Mouse (Mus musculus) CH12.LX (cell line): ENCODE measurements around the gene Zfp523. TPM values are rescaled to one million over a fixed set of nuclear protein-coding genes. Genes with fewer than 3 reads are reported as not detected.

Experiments
- DNase-seq: peaks from one replicate; pipeline ENCODE4 v3.0.0-alpha.2; 2013; ENCODE audit errors: extremely low read depth
- H3K27ac ChIP-seq: 2 replicates; pipeline ENCODE4 v1.5.1; 2012; ENCODE audit warnings: low read depth, mild to moderate bottlenecking, control low read depth, moderate library complexity; ENCODE audit not compliant: insufficient read depth
- H3K27me3 ChIP-seq: replicated peaks from 2 replicates; pipeline ENCODE3; 2012; ENCODE audit warnings: inconsistent platforms
- H3K36me3 ChIP-seq, 2 experiments: replicated peaks in 1 of 2; 2 replicates each; pipeline versions ENCODE3 to v1.6.1; 2012; ENCODE audit warnings: inconsistent platforms in 1 of 2, low read length in 1 of 2, mild to moderate bottlenecking in 1 of 2, mixed read lengths in 1 of 2, moderate library complexity in 1 of 2; ENCODE audit not compliant: control insufficient read depth in 1 of 2, insufficient read depth in 1 of 2
- H3K4me1 ChIP-seq, 2 experiments: 2 replicates each; pipeline ENCODE4 v1.6.1; 2012; ENCODE audit warnings: inconsistent platforms in 1 of 2, moderate library complexity in 1 of 2; ENCODE audit not compliant: insufficient read depth in 2 of 2, control insufficient read depth in 1 of 2
- H3K4me2 ChIP-seq: 2 replicates; pipeline ENCODE4 v1.6.1; 2012; ENCODE audit warnings: low read depth, mild to moderate bottlenecking, control low read depth; ENCODE audit not compliant: poor library complexity, insufficient read depth, severe bottlenecking
- H3K4me3 ChIP-seq, 3 experiments: fragments of 150-350 bp in 1 of 3; sonication (generic) in 1 of 3; replicated peaks in 1 of 3; 2 replicates each; pipeline versions ENCODE3 to v1.5.1; 2011 to 2012; ENCODE audit warnings: low read depth in 2 of 3, low read length in 2 of 3, mild to moderate bottlenecking in 2 of 3, moderate library complexity in 2 of 3, control low read depth in 1 of 3, improper control_type of control experiment in 1 of 3, inconsistent platforms in 1 of 3, mixed read lengths in 1 of 3; ENCODE audit not compliant: poor library complexity in 1 of 3
- H3K79me2 ChIP-seq: replicated peaks from 2 replicates; pipeline ENCODE4 v1.6.1; 2012; ENCODE audit warnings: mild to moderate bottlenecking, moderate library complexity; ENCODE audit not compliant: control insufficient read depth, poor library complexity, insufficient read depth, severe bottlenecking; ENCODE audit errors: extremely low read depth
- H3K9ac ChIP-seq: 2 replicates; pipeline ENCODE4 v1.6.1; 2012; ENCODE audit warnings: low read depth, mild to moderate bottlenecking, control low read depth, moderate library complexity; ENCODE audit not compliant: insufficient read depth
- H3K9me3 ChIP-seq: replicated peaks from 2 replicates; pipeline ENCODE3; 2012; ENCODE audit warnings: low read length, inconsistent platforms, mixed read lengths
- BHLHE40 ChIP-seq: IDR thresholded peaks from 2 replicates; pipeline ENCODE4 v1.6.1; 2011; ENCODE audit warnings: mild to moderate bottlenecking, low read depth, low read length, improper control_type of control experiment
- CHD2 ChIP-seq: IDR thresholded peaks from 2 replicates; pipeline ENCODE4 v1.6.1; 2011; ENCODE audit warnings: low read length, improper control_type of control experiment
- CTCF ChIP-seq, 2 experiments: IDR thresholded peaks in 1 of 2; conservative IDR thresholded peaks in 1 of 2; 2 replicates each; pipeline ENCODE4 v1.5.1; 2011 to 2012; ENCODE audit warnings: low read depth in 2 of 2, low read length in 2 of 2, improper control_type of control experiment in 1 of 2, inconsistent platforms in 1 of 2, mild to moderate bottlenecking in 1 of 2, moderate library complexity in 1 of 2
- E2F4 ChIP-seq: IDR thresholded peaks from 2 replicates; pipeline ENCODE4 v1.6.1; 2011; ENCODE audit warnings: low read depth, low read length, improper control_type of control experiment; ENCODE audit not compliant: insufficient replicate concordance
- ETS1 ChIP-seq: conservative IDR thresholded peaks from 2 replicates; pipeline ENCODE4 v1.6.1; 2012; ENCODE audit warnings: low read depth, mild to moderate bottlenecking, inconsistent platforms, low read length, improper control_type of control experiment, moderate library complexity
- HCFC1 ChIP-seq: IDR thresholded peaks from 2 replicates; pipeline ENCODE4 v1.6.1; 2012; ENCODE audit warnings: low read depth, mild to moderate bottlenecking, inconsistent platforms, low read length, improper control_type of control experiment
- IRF4 ChIP-seq: IDR thresholded peaks from 2 replicates; pipeline ENCODE4 v1.6.1; 2014; ENCODE audit warnings: low read depth, mild to moderate bottlenecking, inconsistent platforms, low read length, improper control_type of control experiment
- JUN ChIP-seq: IDR thresholded peaks from 2 replicates; pipeline ENCODE4 v1.6.1; 2011; ENCODE audit warnings: low read depth, mild to moderate bottlenecking, low read length, improper control_type of control experiment, moderate library complexity; ENCODE audit not compliant: insufficient read depth
- KAT2A ChIP-seq: IDR thresholded peaks from 2 replicates; pipeline ENCODE4 v1.6.1; 2012; ENCODE audit warnings: low read length, improper control_type of control experiment, inconsistent platforms; ENCODE audit not compliant: insufficient replicate concordance
- MAFK ChIP-seq: IDR thresholded peaks from 2 replicates; pipeline ENCODE4 v1.6.1; 2011; ENCODE audit warnings: low read length, improper control_type of control experiment; ENCODE audit not compliant: insufficient replicate concordance
- MAX ChIP-seq: IDR thresholded peaks from 2 replicates; pipeline ENCODE4 v1.6.1; 2011; ENCODE audit warnings: low read length, improper control_type of control experiment
- MAZ ChIP-seq: IDR thresholded peaks from 2 replicates; pipeline ENCODE4 v1.6.1; 2012; ENCODE audit warnings: low read depth, mild to moderate bottlenecking, inconsistent platforms, low read length, improper control_type of control experiment, moderate library complexity
- MEF2A ChIP-seq: IDR thresholded peaks from 2 replicates; pipeline ENCODE4 v1.6.1; 2014; ENCODE audit warnings: low read depth, mild to moderate bottlenecking, inconsistent platforms, low read length, improper control_type of control experiment, borderline replicate concordance
- MXI1 ChIP-seq: IDR thresholded peaks from 2 replicates; pipeline ENCODE4 v1.6.1; 2011; ENCODE audit warnings: mild to moderate bottlenecking, low read depth, low read length, improper control_type of control experiment
- NELFE ChIP-seq: IDR thresholded peaks from 2 replicates; pipeline ENCODE4 v1.6.1; 2011; ENCODE audit warnings: low read depth, low read length, improper control_type of control experiment
- NRF1 ChIP-seq: IDR thresholded peaks from 2 replicates; pipeline ENCODE4 v1.6.1; 2014; ENCODE audit warnings: low read depth, mild to moderate bottlenecking, inconsistent platforms, low read length, improper control_type of control experiment, moderate library complexity
- POLR2A ChIP-seq: IDR thresholded peaks from 2 replicates; pipeline ENCODE4 v1.6.1; 2011; ENCODE audit warnings: low read depth, mild to moderate bottlenecking, improper control_type of control experiment, low read length
- POLR2AphosphoS2 ChIP-seq: IDR thresholded peaks from 2 replicates; pipeline ENCODE4 v1.6.1; 2011; ENCODE audit warnings: low read depth, low read length, improper control_type of control experiment
- RAD21 ChIP-seq: IDR thresholded peaks from 2 replicates; pipeline ENCODE4 v1.6.1; 2011; ENCODE audit warnings: low read depth, mild to moderate bottlenecking, low read length, improper control_type of control experiment, moderate library complexity
- RCOR1 ChIP-seq: conservative IDR thresholded peaks from 2 replicates; pipeline ENCODE4 v1.6.1; 2012; ENCODE audit warnings: low read depth, mild to moderate bottlenecking, inconsistent platforms, low read length, improper control_type of control experiment
- SIN3A ChIP-seq: IDR thresholded peaks from 2 replicates; pipeline ENCODE4 v1.6.1; 2012; ENCODE audit warnings: low read length, improper control_type of control experiment, inconsistent platforms
- SMC3 ChIP-seq: IDR thresholded peaks from 2 replicates; pipeline ENCODE4 v1.6.1; 2011; ENCODE audit warnings: low read depth, low read length, improper control_type of control experiment
- TBP ChIP-seq: conservative IDR thresholded peaks from 2 replicates; pipeline ENCODE4 v1.6.1; 2011; ENCODE audit warnings: low read depth, low read length, improper control_type of control experiment
- TCF12 ChIP-seq: IDR thresholded peaks from 2 replicates; pipeline ENCODE4 v1.6.1; 2014; ENCODE audit warnings: low read depth, mild to moderate bottlenecking, inconsistent platforms, low read length, improper control_type of control experiment
- USF1 ChIP-seq: IDR thresholded peaks from 2 replicates; pipeline ENCODE4 v1.6.1; 2014; ENCODE audit warnings: low read depth, mild to moderate bottlenecking, inconsistent platforms, low read length, improper control_type of control experiment
- USF2 ChIP-seq: conservative IDR thresholded peaks from 2 replicates; pipeline ENCODE4 v1.6.1; 2011; ENCODE audit warnings: low read depth, low read length, improper control_type of control experiment
- ZKSCAN1 ChIP-seq: IDR thresholded peaks from 2 replicates; pipeline ENCODE4 v1.6.1; 2012; ENCODE audit warnings: low read depth, inconsistent platforms, low read length, improper control_type of control experiment, borderline replicate concordance
- ZMIZ1 ChIP-seq: IDR thresholded peaks from 2 replicates; pipeline ENCODE4 v1.6.1; 2012; ENCODE audit warnings: low read depth, mild to moderate bottlenecking, inconsistent platforms, low read length, improper control_type of control experiment
- ZNF384 ChIP-seq: IDR thresholded peaks from 2 replicates; pipeline ENCODE4 v1.6.1; 2012; ENCODE audit warnings: low read depth, low read length, improper control_type of control experiment, inconsistent platforms
- dilution Hi-C: fragments of 300-500 bp; cut with MboI; formaldehyde crosslinking; loops from 2 replicates; pipeline ENCODE4 v1.14.3; 2020; ENCODE audit warnings: low sequenced_read_pairs; ENCODE audit not compliant: extremely low pct_unique_long_range_greater_than_20kb, extremely low pct_ligation_motif_present
- in situ Hi-C: fragments of 300-500 bp; cut with MboI; formaldehyde crosslinking; loops from 3 replicates; pipeline ENCODE4 v1.14.3; 2019; ENCODE audit warnings: low sequenced_read_pairs, low pct_ligation_motif_present, low pct_unique_long_range_greater_than_20kb, mixed read lengths
- polyA plus RNA-seq: library from polyadenylated mRNA; unstranded; fragments of >175 nt; gene quantifications from 2 replicates; pipeline ENCODE4 v1.2.1, GENCODE M21; 2012; ENCODE audit warnings: low read depth; ENCODE audit not compliant: insufficient read length
- total RNA-seq, 2 experiments: library from RNA; depleted of rRNA; stranded (reverse); fragments of 300-350 nt in 1 of 2; fragments of >200 nt in 1 of 2; gene quantifications; 2 replicates each; pipeline ENCODE4 v1.2.3; 2012 to 2014

Zfp523 gene
- total and polyA plus RNA-seq, 3 experiments = 2.5 to 14.7 (median 10.1) TPM

- in situ Hi-C loops = loop anchor here (5.0 kb wide), 1 partner anchor 76 kb away; no protein-coding TSS in a partner anchor
- H3K4me1 ChIP-seq = peaks cover 5 to 34% of the 10 kb centered on the region in 2 experiments
- dilution Hi-C loops = no loop called here
- H3K4me2 ChIP-seq = no peak overlapping the region
- H3K4me3 ChIP-seq = no peak overlapping the region
- no peak for TF ChIP-seq TCF12
- no peak; the same call in 1 of the 2 replicates for TF ChIP-seq POLR2AphosphoS2
- TF ChIP-seq KAT2A = no peak
- TF ChIP-seq BHLHE40 = no peak
- no peak for TF ChIP-seq SMC3
- no peak for TF ChIP-seq ZKSCAN1
- no peak for TF ChIP-seq TBP
- no peak for TF ChIP-seq NRF1
- no peak for TF ChIP-seq MAFK
- no peak for TF ChIP-seq ZMIZ1
- no peak for TF ChIP-seq JUN
- no peak for TF ChIP-seq CTCF (conservative IDR thresholded peaks at IDR 0.05 in 1 of 2, IDR thresholded peaks at IDR 0.05 in 1 of 2; ENCODE audit: low read depth in 2 of 2, low read length in 2 of 2)
- TF ChIP-seq MAX = no peak
- no peak for TF ChIP-seq RCOR1
- no peak for TF ChIP-seq HCFC1
- no peak for TF ChIP-seq CHD2
- no peak for TF ChIP-seq SIN3A
- TF ChIP-seq USF2 = no peak
- TF ChIP-seq POLR2A = no peak
- no peaks in the 10 kb centered on the region for H3K9me3 ChIP-seq
- no peak overlapping the region for H3K9ac ChIP-seq
- H3K27ac ChIP-seq = no peak overlapping the region
- H3K27me3 ChIP-seq = no peaks in the 10 kb centered on the region
- peaks cover 14% of the 10 kb centered on the region; the same call in 1 of the 2 replicates for H3K79me2 ChIP-seq
- no peak for DNase-seq
- H3K36me3 ChIP-seq = peaks cover 26 to 58% of the 10 kb centered on the region in 2 experiments
Observed at GRCm38 (mm10) chr17:28231026-28231736, 54.3 kb downstream of the Zfp523 start.

- Histone ChIP-seq H3K4me2 (peak within 1 kb of the TSS; percentile 94), H3K9ac (peak within 1 kb of the TSS; percentile 87), H3K4me3 (peak within 1 kb of the TSS; percentile 80 to 92 (median 88)), H3K27ac (no peak within 1 kb of the TSS), H3K27me3 (no peaks in the 10 kb centered on the region), H3K79me2 (peaks cover 14% of the 10 kb centered on the region; the same call in 1 of the 2 replicates), H3K4me1 (peaks cover 5 to 40% of the 10 kb centered on the region in 2 experiments), H3K9me3 (no peaks in the 10 kb centered on the region), H3K36me3 (peaks cover 24 to 61% of the 10 kb centered on the region in 2 experiments)
- dilution Hi-C loops (no loop called here), in situ Hi-C loops (loop anchor here (5.0 kb wide), 1 partner anchor 75 kb away; no protein-coding TSS in a partner anchor)
- peak; percentile 96 for DNase-seq
- TF ChIP-seq BHLHE40 (peak; percentile 39; the same call in 1 of the 2 replicates), TBP (no peak), ZNF384 (no peak), IRF4 (peak; percentile 55), POLR2AphosphoS2 (no peak), NELFE (0 out of 2 replicates have a peak, but pooled peaks have one; percentile 57), E2F4 (no peak), SMC3 (peak; percentile 94), ETS1 (peak; percentile 43; the same call in 1 of the 2 replicates), ZMIZ1 (0 out of 2 replicates have a peak, but pooled peaks have one; percentile 40), RAD21 (peak; percentile 85), KAT2A (no peak), MAZ (peak; percentile 91), MEF2A (peak; percentile 27; the same call in 1 of the 2 replicates), POLR2A (peak; percentile 74), USF1 (no peak), MXI1 (0 out of 2 replicates have a peak, but pooled peaks have one; percentile 23), SIN3A (peak; percentile 18; the same call in 1 of the 2 replicates), CHD2 (peak; percentile 85)
Observed at GRCm38 (mm10) chr17:28232475-28233060, 55.6 kb downstream of the Zfp523 start, which contains the start of gene Ppard. TSS of gene Ppard (plus strand) at chr17:28232700.
